Mouse (Mus musculus): ENCODE results near the gene Eif4e3. TPM values are rescaled to one million over a fixed set of nuclear protein-coding genes. Genes with fewer than 3 reads are reported as not detected.
A peak's percentile ranks its signal among the peaks of the same experiment; 100 is the strongest.

The Eif4e3 gene
- polyA plus RNA-seq, 1 experiment from 2014 or later: 14.3 TPM

DNA sequence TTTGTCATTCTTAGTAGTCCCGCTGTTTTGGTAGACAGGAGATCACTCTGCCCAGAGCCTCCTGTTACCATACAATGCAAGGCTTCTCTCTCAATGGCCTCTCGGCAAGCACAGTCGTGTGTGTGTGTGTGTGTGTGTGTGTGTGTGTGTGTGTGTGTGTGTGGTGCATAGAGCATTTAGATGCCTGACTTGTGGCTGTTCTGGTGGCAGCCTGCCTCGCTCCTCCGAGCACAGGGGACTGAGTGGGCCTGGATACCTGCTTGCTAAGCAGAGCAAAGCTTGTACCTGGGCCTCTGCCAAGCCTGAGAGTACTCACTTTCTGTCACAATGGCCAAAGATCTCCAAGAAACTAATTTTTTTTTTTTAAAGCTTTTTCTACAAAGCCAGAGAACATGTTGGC lies 67.3 kb downstream of the Eif4e3 start:
- WGBS: 37% methylated on average over 5 of the region's 5 CpGs

DNA sequence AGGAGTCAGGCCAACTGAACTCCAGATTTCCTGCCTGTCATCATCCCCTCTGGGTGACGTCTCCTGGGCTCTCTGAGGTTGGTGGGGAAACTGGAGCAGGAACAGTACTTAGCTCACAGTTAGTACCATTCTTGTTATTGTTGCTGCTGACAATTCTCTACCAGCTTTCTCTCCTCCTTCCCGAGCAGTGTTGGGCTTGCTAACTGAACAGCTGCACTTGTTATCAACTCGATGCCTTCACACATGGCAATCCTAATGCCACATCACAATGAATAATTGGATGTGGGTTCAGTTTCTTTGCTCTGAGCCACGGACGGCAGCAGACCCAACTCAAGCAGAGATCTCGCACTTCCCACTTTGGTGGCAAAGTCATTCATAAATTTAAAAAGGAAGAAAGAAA lies 89.5 kb downstream of the Eif4e3 start:
- Histone ChIP-seq H3K4me3 (no peak overlapping the region), H3K9ac (no peak overlapping the region), H3K4me2 (replicated peaks) (no peak overlapping the region), H3K4me1 (no peaks in the 10 kb centered on the region), H3K27me3 (replicated peaks) (no peaks in the 10 kb centered on the region), H3K27ac (no peak overlapping the region), H3K9me3 (no peaks in the 10 kb centered on the region), H3K36me3 (no peaks in the 10 kb centered on the region)
- WGBS: 75% methylated on average over 6 of the region's 6 CpGs
- ATAC-seq (ENCODE audit: low FRiP score, low read depth): no peak

More for the DNA sequence above, 67.3 kb downstream of the Eif4e3 start:
- no peaks in the 10 kb centered on the region for H3K36me3 ChIP-seq
- H3K27ac ChIP-seq: no peak overlapping the region
- H3K4me2 ChIP-seq (replicated peaks): no peak overlapping the region; the same call in 1 of the 2 replicates
- no peaks in the 10 kb centered on the region for H3K27me3 ChIP-seq (replicated peaks)
- no peak overlapping the region for H3K9ac ChIP-seq
- H3K4me1 ChIP-seq: peaks cover 10% of the 10 kb centered on the region
- peak; percentile 76 for ATAC-seq (ENCODE audit: low FRiP score, low read depth)
- H3K9me3 ChIP-seq: no peaks in the 10 kb centered on the region
- no peak overlapping the region for H3K4me3 ChIP-seq

DNA sequence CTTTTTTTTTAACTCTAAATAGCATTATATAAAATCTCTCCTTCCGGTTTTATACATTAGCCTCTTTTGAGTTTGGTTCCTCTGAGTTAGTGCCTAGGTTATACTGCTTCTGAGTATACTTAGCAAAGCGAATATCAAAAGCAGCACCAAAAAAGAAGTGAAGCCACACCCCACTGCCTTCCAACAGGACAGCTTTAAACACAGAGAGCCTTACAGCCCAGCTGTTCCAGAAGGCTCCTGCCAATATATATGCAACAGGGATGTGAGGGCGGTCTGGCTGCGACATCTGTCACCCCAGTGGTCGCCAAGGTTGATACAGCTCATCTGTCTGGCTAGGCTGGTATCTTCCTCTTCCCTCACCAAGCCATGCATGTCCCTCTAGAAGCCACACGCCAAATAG lies 90.9 kb downstream of the Eif4e3 start:
- H3K27me3 ChIP-seq (replicated peaks): no peaks in the 10 kb centered on the region
- 89% methylated on average over 6 of the region's 6 CpGs for WGBS
- no peaks in the 10 kb centered on the region for H3K4me1 ChIP-seq
- H3K4me3 ChIP-seq: no peak overlapping the region
- no peak for ATAC-seq (ENCODE audit: low FRiP score, low read depth)
- H3K36me3 ChIP-seq: no peaks in the 10 kb centered on the region
- H3K4me2 ChIP-seq (replicated peaks): no peak overlapping the region
- no peak overlapping the region for H3K27ac ChIP-seq
- H3K9ac ChIP-seq: no peak overlapping the region
- no peaks in the 10 kb centered on the region for H3K9me3 ChIP-seq

Other genes with a start within 250 kb of the Eif4e3 start
- gene Foxp1, start 144.1 kb downstream of the Eif4e3 start, polyA plus RNA-seq (2016; fragmentation: Nextera tagmentation; extraction: Ambion mirVana): 82.2 and 91.8 TPM in 2 replicates
- gene Gm20696, start within 50 bp of the Eif4e3 start, polyA plus RNA-seq (2016; fragmentation: Nextera tagmentation; extraction: Ambion mirVana): 3.2 and 4.8 TPM in 2 replicates
- 8.3 and 10.4 TPM in 2 replicates for gene Gpr27, start 25.9 kb upstream of the Eif4e3 start, polyA plus RNA-seq (2016; fragmentation: Nextera tagmentation; extraction: Ambion mirVana)
- gene Prok2, start 59.6 kb upstream of the Eif4e3 start, polyA plus RNA-seq (2016; fragmentation: Nextera tagmentation; extraction: Ambion mirVana): 0.33 TPM in 1 of 2 replicates, not detected in the other

Measured in neural tube, embryonic 12.5 days (tissue).